Mouse (Mus musculus): ENCODE data around the gene Smim24.

GRCm38 (mm10) chr10:81441019-81441418 is 48.2 kb downstream of the Smim24 start:
- no peak for TF ChIP-seq CTCF (IDR thresholded peaks at IDR 0.05; ENCODE audit: insufficient read depth, low read depth, low read length)
- no peak for TF ChIP-seq POLR2A (IDR thresholded peaks at IDR 0.05; ENCODE audit: insufficient read depth, low read depth, low read length)
